Mouse (Mus musculus): ENCODE data around the gene Alad. TPM values are rescaled to one million over a fixed set of nuclear protein-coding genes. Genes with fewer than 3 reads are reported as not detected.

The Alad gene
- polyA plus RNA-seq, 2 experiments = 296 to 629 TPM

- no peaks in the 10 kb centered on the region for H3K9me3 ChIP-seq (ENCODE audit: control insufficient read depth, low read length)
- no peaks in the 10 kb centered on the region for H3K27me3 ChIP-seq (ENCODE audit: control insufficient read depth, insufficient read depth, low read length)
- peak overlapping the region in 1 of 2 experiments; percentile 73; a peak in 1 of 4 replicates for H3K4me3 ChIP-seq (ENCODE audit: insufficient read depth in 1 of 2, low read depth in 2 of 2, low read length in 2 of 2)
- 52% methylated on average over 7 of the region's 7 CpGs for WGBS (ENCODE audit: insufficient replicate concordance)
- peaks cover 2 to 22% of the 10 kb centered on the region in 2 experiments; a peak in 3 of 4 replicates for H3K4me1 ChIP-seq (replicated peaks; ENCODE audit: control insufficient read depth in 2 of 2, insufficient read depth in 2 of 2, low read length in 1 of 2)
- no peak for DNase-seq (ENCODE audit: low read depth in 3 of 3, low spot score in 3 of 3)
- peak overlapping the region; percentile 76 for H3K4me2 ChIP-seq (ENCODE audit: low read depth)
- ATAC-seq (ENCODE audit: insufficient read depth) = no peak
- no peak overlapping the region for H3K9ac ChIP-seq (replicated peaks)
- peaks cover 9% of the 10 kb centered on the region for H3K36me3 ChIP-seq (replicated peaks; ENCODE audit: control insufficient read depth, insufficient read depth, low read depth)
- peak overlapping the region; percentile 16; the same call in 1 of the 2 replicates for H3K27ac ChIP-seq
- TF ChIP-seq EP300 (IDR thresholded peaks at IDR 0.05; ENCODE audit: low read depth) (no peak), CTCF (IDR thresholded peaks at IDR 0.05; ENCODE audit: low read depth) (no peak)
These were observed 16.7 kb downstream of the Alad start for GRCm38 (mm10) chr4:62502969-62503368.

- Histone ChIP-seq H3K36me3 (replicated peaks; ENCODE audit: control insufficient read depth, insufficient read depth, low read depth) (peaks cover under 1% of the 10 kb centered on the region), H3K4me2 (ENCODE audit: low read depth) (peak overlapping the region; percentile 76), H3K27me3 (ENCODE audit: control insufficient read depth, insufficient read depth, low read length) (no peaks in the 10 kb centered on the region), H3K4me1 (replicated peaks; ENCODE audit: control insufficient read depth in 2 of 2, insufficient read depth in 2 of 2, low read length in 1 of 2) (peaks cover 2 to 22% of the 10 kb centered on the region in 2 experiments; a peak in 3 of 4 replicates), H3K9me3 (ENCODE audit: control insufficient read depth, low read length) (no peaks in the 10 kb centered on the region), H3K4me3 (ENCODE audit: insufficient read depth in 1 of 2, low read depth in 2 of 2, low read length in 2 of 2) (peak overlapping the region; percentile 73 to 90), H3K27ac (peak overlapping the region; percentile 3), H3K9ac (replicated peaks) (peak overlapping the region; percentile 70)
- no peak for TF ChIP-seq CTCF (IDR thresholded peaks at IDR 0.05; ENCODE audit: low read depth)
- no peak for TF ChIP-seq EP300 (IDR thresholded peaks at IDR 0.05; ENCODE audit: low read depth)
- ATAC-seq (ENCODE audit: insufficient read depth) (peak; percentile 79), DNase-seq (ENCODE audit: low read depth in 3 of 3, low spot score in 3 of 3) (peak; percentile 73 to 91 (median 79))
- 1% methylated on average over 38 of the region's 38 CpGs for WGBS (ENCODE audit: insufficient replicate concordance)
These were observed 17.6 kb downstream of the Alad start for GRCm38 (mm10) chr4:62501964-62502732.

GRCm38 (mm10) chr4:62501534-62501933, 18.2 kb downstream of the Alad start:
- Histone ChIP-seq H3K36me3 (replicated peaks; ENCODE audit: control insufficient read depth, insufficient read depth, low read depth) (no peaks in the 10 kb centered on the region; the same call in 1 of the 2 replicates), H3K4me3 (ENCODE audit: insufficient read depth in 1 of 2, low read depth in 2 of 2, low read length in 2 of 2) (peak overlapping the region; percentile 73 to 90), H3K27me3 (ENCODE audit: control insufficient read depth, insufficient read depth, low read length) (no peaks in the 10 kb centered on the region), H3K27ac (no peak overlapping the region), H3K9ac (replicated peaks) (peak overlapping the region; percentile 70), H3K9me3 (ENCODE audit: control insufficient read depth, low read length) (no peaks in the 10 kb centered on the region), H3K4me2 (ENCODE audit: low read depth) (peak overlapping the region; percentile 76), H3K4me1 (replicated peaks; ENCODE audit: control insufficient read depth in 2 of 2, insufficient read depth in 2 of 2, low read length in 1 of 2) (peaks cover 2 to 22% of the 10 kb centered on the region in 2 experiments; a peak in 3 of 4 replicates)
- ATAC-seq (ENCODE audit: insufficient read depth) (no peak), DNase-seq (ENCODE audit: low read depth in 3 of 3, low spot score in 3 of 3) (no peak)
- 4% methylated on average over 7 of the region's 7 CpGs for WGBS (ENCODE audit: insufficient replicate concordance)
- no peak for TF ChIP-seq CTCF (IDR thresholded peaks at IDR 0.05; ENCODE audit: low read depth)
- TF ChIP-seq EP300 (IDR thresholded peaks at IDR 0.05; ENCODE audit: low read depth) = no peak

GRCm38 (mm10) chr4:62500799-62501198, 18.9 kb downstream of the Alad start:
- DNase-seq (ENCODE audit: low read depth in 3 of 3, low spot score in 3 of 3) (no peak), ATAC-seq (ENCODE audit: insufficient read depth) (no peak)
- TF ChIP-seq EP300 (IDR thresholded peaks at IDR 0.05; ENCODE audit: low read depth) = no peak
- TF ChIP-seq CTCF (IDR thresholded peaks at IDR 0.05; ENCODE audit: low read depth) = no peak
- no peaks in the 10 kb centered on the region; the same call in 1 of the 2 replicates for H3K36me3 ChIP-seq (replicated peaks; ENCODE audit: control insufficient read depth, insufficient read depth, low read depth)
- H3K9me3 ChIP-seq (ENCODE audit: control insufficient read depth, low read length) = no peaks in the 10 kb centered on the region
- no peak overlapping the region for H3K9ac ChIP-seq (replicated peaks)
- peak overlapping the region; percentile 76; the same call in 1 of the 2 replicates for H3K4me2 ChIP-seq (ENCODE audit: low read depth)
- H3K4me1 ChIP-seq (replicated peaks; ENCODE audit: control insufficient read depth in 2 of 2, insufficient read depth in 2 of 2, low read length in 1 of 2) = peaks cover 2 to 20% of the 10 kb centered on the region in 2 experiments; a peak in 3 of 4 replicates
- 56% methylated on average over 4 of the region's 4 CpGs for WGBS (ENCODE audit: insufficient replicate concordance)
- H3K27ac ChIP-seq = no peak overlapping the region
- H3K27me3 ChIP-seq (ENCODE audit: control insufficient read depth, insufficient read depth, low read length) = no peaks in the 10 kb centered on the region
- H3K4me3 ChIP-seq (ENCODE audit: insufficient read depth in 1 of 2, low read depth in 2 of 2, low read length in 2 of 2) = no peak overlapping the region

GRCm38 (mm10) chr4:62496815-62497214, 22.9 kb downstream of the Alad start:
- no peak for ATAC-seq (ENCODE audit: insufficient read depth)
- Histone ChIP-seq H3K9me3 (ENCODE audit: control insufficient read depth, low read length) (no peaks in the 10 kb centered on the region), H3K27me3 (ENCODE audit: control insufficient read depth, insufficient read depth, low read length) (no peaks in the 10 kb centered on the region), H3K27ac (no peak overlapping the region), H3K4me1 (replicated peaks; ENCODE audit: control insufficient read depth in 2 of 2, insufficient read depth in 2 of 2, low read length in 1 of 2) (peaks cover 2 to 6% of the 10 kb centered on the region in 2 experiments; a peak in 2 of 4 replicates), H3K36me3 (replicated peaks; ENCODE audit: control insufficient read depth, insufficient read depth, low read depth) (no peaks in the 10 kb centered on the region; the same call in 1 of the 2 replicates), H3K4me3 (ENCODE audit: insufficient read depth in 1 of 2, low read depth in 2 of 2, low read length in 2 of 2) (no peak overlapping the region), H3K9ac (replicated peaks) (no peak overlapping the region), H3K4me2 (ENCODE audit: low read depth) (no peak overlapping the region)
- no peak for DNase-seq (ENCODE audit: low read depth in 3 of 3, low spot score in 3 of 3)
- 60% methylated on average over 8 of the region's 8 CpGs for WGBS (ENCODE audit: insufficient replicate concordance)
- TF ChIP-seq EP300 (IDR thresholded peaks at IDR 0.05; ENCODE audit: low read depth) = no peak
- TF ChIP-seq CTCF (IDR thresholded peaks at IDR 0.05; ENCODE audit: low read depth) = no peak
